Mouse (Mus musculus) E14TG2a.4 (cell line): ENCODE data around the gene Tomm6.

Experiments
- CTCF ChIP-seq: conservative IDR thresholded peaks from 2 replicates; pipeline ENCODE4 v1.5.1; 2014; ENCODE audit warnings: low read length
- NANOG ChIP-seq: IDR thresholded peaks from 2 replicates; pipeline ENCODE4 v1.6.1; 2014; ENCODE audit warnings: borderline replicate concordance, low read length, mixed read lengths

DNA sequence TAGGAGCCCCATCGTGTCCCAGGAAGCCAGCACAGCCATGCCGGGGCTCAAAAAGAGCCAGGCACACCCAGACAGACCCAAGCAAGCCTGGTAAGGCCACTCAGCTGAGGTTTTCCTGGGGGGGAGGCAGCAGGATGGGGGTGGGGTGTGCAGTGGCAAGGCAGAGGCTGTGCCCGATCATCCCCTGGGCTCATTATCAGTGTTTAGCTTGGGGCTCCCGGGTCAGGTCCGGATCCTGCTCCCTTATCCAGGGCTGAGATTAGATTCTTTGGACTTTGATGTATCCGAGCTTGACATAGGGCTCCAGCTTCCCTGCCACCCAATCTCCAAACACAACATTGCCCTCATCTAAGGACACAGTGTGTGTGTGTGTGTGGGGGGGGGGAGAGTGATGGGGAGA, 23.7 kb upstream of the Tomm6 start:
- TF ChIP-seq CTCF (no peak), NANOG (no peak)
